Mouse (Mus musculus): ENCODE measurements around the gene Mrpl3. TPM values are rescaled to one million over a fixed set of nuclear protein-coding genes. Genes with fewer than 3 reads are reported as not detected.
"Not testable (repeated sequence)": the region's sequence is repeated elsewhere in the genome, so short reads cannot be mapped to it uniquely, and the experiment has no call there.

Mrpl3 gene
- polyA plus RNA-seq, 1 experiment from 2014 or later, result 92.1 TPM

DNA sequence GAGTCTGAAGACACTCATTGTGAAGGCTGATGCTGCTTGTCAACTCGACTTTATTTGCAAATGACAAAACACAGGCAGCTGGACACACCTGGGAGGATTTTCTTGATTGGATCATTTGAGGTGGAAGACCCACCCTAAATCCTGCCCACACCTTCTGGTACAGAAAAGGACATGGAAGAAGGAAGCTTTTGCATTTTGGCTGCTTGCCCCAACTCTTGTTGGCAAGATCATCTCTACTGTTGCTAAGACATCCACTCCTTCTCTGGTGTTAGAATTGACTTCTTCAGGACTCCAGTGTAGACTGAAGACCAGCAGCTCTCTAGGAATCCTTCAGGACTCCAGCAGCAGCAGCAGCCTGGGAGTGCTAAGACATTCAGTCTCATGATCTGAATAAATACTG, 48.9 kb downstream of the Mrpl3 start:
- no peaks in the 10 kb centered on the region for H3K36me3 ChIP-seq (ENCODE audit: control insufficient read depth, insufficient read depth)
- H3K9me3 ChIP-seq (ENCODE audit: control insufficient read depth, low read length), result no peaks in the 10 kb centered on the region
- no peaks in the 10 kb centered on the region for H3K27me3 ChIP-seq (replicated peaks; ENCODE audit: control insufficient read depth, insufficient read depth, low read length)
- WGBS, result 63% methylated on average over 1 of the region's 1 CpGs
- no peaks in the 10 kb centered on the region for H3K4me1 ChIP-seq (replicated peaks; ENCODE audit: control insufficient read depth, insufficient read depth, low read length)
- H3K27ac ChIP-seq (ENCODE audit: low read length), result no peak overlapping the region
- ATAC-seq, result no peak
- no peak overlapping the region for H3K4me2 ChIP-seq (ENCODE audit: low read length)
- H3K4me3 ChIP-seq (replicated peaks; ENCODE audit: low read length), result no peak overlapping the region
- H3K9ac ChIP-seq (replicated peaks; ENCODE audit: low read depth, low read length), result no peak overlapping the region

DNA sequence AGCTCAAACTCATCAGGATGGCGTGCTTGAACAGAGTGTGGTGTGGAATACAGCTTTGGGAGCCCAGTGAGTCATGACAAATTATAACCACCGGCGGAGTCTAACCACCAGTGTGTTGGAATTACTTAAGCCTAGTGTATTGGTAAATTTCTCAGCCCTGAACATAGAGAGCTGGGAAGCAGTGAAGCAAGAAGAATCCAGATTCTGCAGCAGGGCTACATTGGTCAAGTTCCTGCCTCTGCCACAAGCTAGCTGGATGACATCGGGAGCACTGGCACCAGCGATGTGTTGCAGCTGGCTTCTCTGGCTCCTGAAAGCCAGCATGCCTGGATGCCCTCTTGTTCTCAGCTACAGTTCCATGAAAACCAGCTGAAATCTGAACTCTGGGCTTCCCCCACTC, 50.9 kb downstream of the Mrpl3 start:
- no peak overlapping the region for H3K4me3 ChIP-seq (replicated peaks; ENCODE audit: low read length)

DNA sequence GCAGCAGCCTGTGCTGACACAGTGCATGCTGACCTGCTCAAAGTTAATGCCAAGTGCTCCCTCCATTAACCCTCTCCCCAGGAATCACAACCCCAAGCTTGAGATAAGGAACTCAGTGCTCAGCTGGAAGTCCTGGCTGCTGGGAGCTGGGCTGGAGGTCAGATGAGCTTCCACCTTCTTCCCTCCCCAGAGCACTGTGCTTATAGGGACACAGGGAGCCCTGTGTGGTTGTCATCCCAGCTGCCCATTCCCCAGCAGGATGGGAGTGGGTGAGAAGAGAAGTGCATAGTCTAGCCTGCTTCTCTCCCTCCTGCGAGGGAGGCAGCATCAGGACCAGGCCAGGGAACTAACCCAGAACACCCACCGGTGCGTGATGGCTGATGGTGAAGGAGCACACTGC, 72.2 kb downstream of the Mrpl3 start:
- 77% methylated on average over 3 of the region's 3 CpGs for WGBS

More for the DNA sequence above, 50.9 kb downstream of the Mrpl3 start:
- Histone ChIP-seq H3K4me1 (replicated peaks; ENCODE audit: control insufficient read depth, insufficient read depth, low read length) (no peaks in the 10 kb centered on the region), H3K4me2 (ENCODE audit: low read length) (no peak overlapping the region), H3K9ac (replicated peaks; ENCODE audit: low read depth, low read length) (no peak overlapping the region), H3K9me3 (ENCODE audit: control insufficient read depth, low read length) (no peaks in the 10 kb centered on the region), H3K27ac (ENCODE audit: low read length) (no peak overlapping the region), H3K27me3 (replicated peaks; ENCODE audit: control insufficient read depth, insufficient read depth, low read length) (no peaks in the 10 kb centered on the region), H3K36me3 (ENCODE audit: control insufficient read depth, insufficient read depth) (no peaks in the 10 kb centered on the region)
- WGBS, result 93% methylated on average over 5 of the region's 5 CpGs
- ATAC-seq, result no peak

More for the DNA sequence above, 72.2 kb downstream of the Mrpl3 start:
- H3K9me3 ChIP-seq (ENCODE audit: control insufficient read depth, low read length); H3K9ac ChIP-seq (replicated peaks; ENCODE audit: low read depth, low read length); H3K4me2 ChIP-seq (ENCODE audit: low read length); H3K4me1 ChIP-seq (replicated peaks; ENCODE audit: control insufficient read depth, insufficient read depth, low read length); H3K4me3 ChIP-seq (replicated peaks; ENCODE audit: low read length); H3K27ac ChIP-seq (ENCODE audit: low read length); H3K36me3 ChIP-seq (ENCODE audit: control insufficient read depth, insufficient read depth); H3K27me3 ChIP-seq (replicated peaks; ENCODE audit: control insufficient read depth, insufficient read depth, low read length); ATAC-seq: not testable (repeated sequence)

Other genes with a start within 250 kb of the Mrpl3 start
- 32.5 and 35.4 TPM in 2 replicates for gene Nudt16, start 78.6 kb downstream of the Mrpl3 start, polyA plus RNA-seq (2015; fragmentation: Nextera tagmentation; extraction: Ambion mirVana)
- gene 1700080E11Rik, start 91.9 kb downstream of the Mrpl3 start, polyA plus RNA-seq (2015; fragmentation: Nextera tagmentation; extraction: Ambion mirVana), result not detected in 2 replicates